Mouse (Mus musculus) forebrain, postnatal 0 days (tissue): ENCODE measurements at regions not wholly inside any gene's neighbourhood (a gene's known extent, or its start where the extent isn't known, plus 50 kb on each side); places are given as distances from the start of the nearest gene placed in this dataset.

Source experiments
- ATAC-seq: fragments of 200-750 bp; cut with Nextera tagmentation; 2 replicates; pipeline ENCODE4 v1.8.0; 2017; ENCODE audit warnings: mild to moderate bottlenecking, moderate library complexity
- DNase-seq: peaks from one replicate; pipeline ENCODE4 v3.0.0-alpha.2; 2015
- H3K27ac ChIP-seq: fragments of 300-500 bp; sonication (generic); 2 replicates; pipeline ENCODE4 v1.5.1; 2014; ENCODE audit warnings: low read depth, mild to moderate bottlenecking, antibody characterized with exemption, low read length, moderate library complexity, mixed read lengths
- H3K27me3 ChIP-seq: fragments of 300-500 bp; sonication (generic); 2 replicates; pipeline ENCODE4 v1.6.1; 2014; ENCODE audit warnings: mild to moderate bottlenecking, low read length, mixed read lengths; ENCODE audit not compliant: insufficient read depth
- H3K36me3 ChIP-seq: fragments of 300-500 bp; sonication (generic); 2 replicates; pipeline ENCODE4 v1.6.1; 2014; ENCODE audit warnings: mild to moderate bottlenecking, moderate library complexity; ENCODE audit not compliant: insufficient read depth
- H3K4me1 ChIP-seq: fragments of 300-500 bp; sonication (generic); 2 replicates; pipeline ENCODE4 v1.6.1; 2014; ENCODE audit warnings: antibody characterized with exemption; ENCODE audit not compliant: insufficient read depth
- H3K4me2 ChIP-seq: fragments of 300-500 bp; sonication (generic); 2 replicates; pipeline ENCODE4 v1.6.1; 2014; ENCODE audit warnings: low read depth, mild to moderate bottlenecking, moderate library complexity
- H3K4me3 ChIP-seq: fragments of 300-500 bp; sonication (generic); 2 replicates; pipeline ENCODE4 v1.5.1; 2014; ENCODE audit warnings: low read depth, low read length, mixed read lengths
- H3K9ac ChIP-seq: fragments of 300-500 bp; sonication (generic); 2 replicates; pipeline ENCODE4 v1.6.1; 2014; ENCODE audit warnings: mild to moderate bottlenecking
- H3K9me3 ChIP-seq: fragments of 300-500 bp; sonication (generic); 2 replicates; pipeline ENCODE4 v1.6.1; 2016; ENCODE audit warnings: low read length
- CTCF ChIP-seq: sonication (generic); IDR thresholded peaks from 2 replicates; pipeline ENCODE4 v1.5.1; 2016; ENCODE audit warnings: antibody characterized with exemption, control low read depth, low read depth
- WGBS: fragments of 180-500 bp; shearing (Covaris S2); extraction: QIAGEN DNeasy Blood & Tissue Kit; methylation state at CpG from one replicate; pipeline ENCODE4 v1.1.7; 2014; 5-methylcytosine and 5-hydroxymethylcytosine counted together

DNA sequence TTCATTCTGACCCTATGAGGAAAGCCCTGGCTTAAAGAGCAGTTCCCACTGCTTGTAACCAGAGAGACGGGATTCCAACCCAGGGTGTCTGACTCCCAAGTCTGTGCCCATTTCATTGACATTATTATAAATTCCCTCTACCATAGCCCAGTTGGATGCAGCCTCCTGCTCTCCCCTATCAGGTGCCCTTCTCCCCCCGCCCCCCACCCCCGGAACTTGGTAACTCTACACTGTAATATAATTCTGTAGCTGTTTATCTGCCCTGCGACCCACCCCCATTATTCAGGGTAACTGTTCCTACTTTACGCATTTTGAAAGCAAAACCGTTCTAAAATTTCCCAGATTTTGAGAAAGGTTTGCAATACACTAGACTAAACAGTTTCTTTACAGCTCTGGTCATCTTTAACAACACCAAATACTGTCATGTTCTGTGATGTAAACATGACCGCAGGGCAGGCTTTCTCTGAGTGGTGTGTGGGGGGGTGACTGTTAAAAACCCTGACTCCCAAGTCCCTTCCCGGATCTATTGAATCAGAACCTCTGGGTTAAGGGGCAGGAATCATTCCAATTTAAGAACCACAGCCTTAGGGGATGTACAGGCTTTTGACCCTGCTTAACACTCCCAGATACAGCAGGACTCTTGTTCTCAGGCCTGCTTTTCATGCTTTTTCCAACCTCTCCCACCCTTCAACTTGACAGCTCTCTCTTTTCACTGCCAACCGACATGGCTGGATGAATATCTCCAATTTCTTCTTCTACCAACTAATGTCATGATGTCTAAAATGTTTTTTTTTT is 283.8 kb downstream of the Dhx15 start:
- no peaks in the 10 kb centered on the region for H3K4me1 ChIP-seq
- H3K9me3 ChIP-seq, result no peaks in the 10 kb centered on the region
- no peak overlapping the region for H3K4me3 ChIP-seq
- DNase-seq (no peak), ATAC-seq (no peak)
- no peaks in the 10 kb centered on the region for H3K36me3 ChIP-seq
- WGBS, result 86% methylated on average over 9 of the region's 9 CpGs
- no peak overlapping the region for H3K9ac ChIP-seq
- no peak overlapping the region for H3K4me2 ChIP-seq
- no peak for TF ChIP-seq CTCF
- H3K27me3 ChIP-seq, result no peaks in the 10 kb centered on the region
- H3K27ac ChIP-seq, result no peak overlapping the region

- Histone ChIP-seq H3K4me1 (no peaks in the 10 kb centered on the region), H3K9me3 (no peaks in the 10 kb centered on the region), H3K9ac (no peak overlapping the region), H3K36me3 (no peaks in the 10 kb centered on the region), H3K27ac (no peak overlapping the region), H3K4me2 (no peak overlapping the region), H3K4me3 (no peak overlapping the region), H3K27me3 (no peaks in the 10 kb centered on the region)
- 73% methylated on average over 8 of the region's 8 CpGs for WGBS
- no peak for ATAC-seq
- no peak for DNase-seq
- TF ChIP-seq CTCF, result no peak
These were observed 296.2 kb downstream of the Dhx15 start for GRCm38 (mm10) chr5:51894159-51894558.

GRCm38 (mm10) chr5:51891341-51891740 is 299.0 kb downstream of the Dhx15 start:
- Histone ChIP-seq H3K4me1 (no peaks in the 10 kb centered on the region), H3K4me3 (no peak overlapping the region), H3K9me3 (no peaks in the 10 kb centered on the region), H3K4me2 (no peak overlapping the region), H3K9ac (no peak overlapping the region), H3K27ac (no peak overlapping the region), H3K36me3 (no peaks in the 10 kb centered on the region), H3K27me3 (no peaks in the 10 kb centered on the region)
- no peak for TF ChIP-seq CTCF
- 44% methylated on average over 4 of the region's 4 CpGs for WGBS
- no peak for ATAC-seq
- DNase-seq, result no peak

DNA sequence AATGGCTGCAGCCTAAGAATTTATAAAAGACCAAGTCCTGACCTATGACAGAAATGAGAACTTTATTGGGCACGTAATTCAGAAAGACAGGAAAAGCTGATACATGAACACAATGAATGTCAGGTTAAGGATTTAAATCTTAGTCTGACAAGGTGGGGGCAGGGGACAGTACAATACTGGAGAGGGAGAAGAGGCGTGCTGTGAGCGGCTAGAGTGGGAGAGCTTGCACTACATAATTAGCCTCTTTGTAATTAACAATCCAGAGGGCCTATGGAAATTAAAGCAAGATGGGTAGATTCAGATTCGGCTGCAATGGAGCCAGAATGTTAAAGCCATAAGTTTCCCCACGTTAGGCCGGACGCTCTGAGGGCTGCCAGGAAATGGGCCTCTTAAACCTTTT is 301.9 kb downstream of the Dhx15 start:
- Histone ChIP-seq H3K4me3 (no peak overlapping the region), H3K27me3 (no peaks in the 10 kb centered on the region), H3K9me3 (no peaks in the 10 kb centered on the region), H3K9ac (no peak overlapping the region), H3K4me1 (no peaks in the 10 kb centered on the region), H3K27ac (no peak overlapping the region), H3K4me2 (no peak overlapping the region), H3K36me3 (no peaks in the 10 kb centered on the region)
- DNase-seq (no peak), ATAC-seq (no peak)
- no peak for TF ChIP-seq CTCF
- 24% methylated on average over 7 of the region's 7 CpGs for WGBS

DNA sequence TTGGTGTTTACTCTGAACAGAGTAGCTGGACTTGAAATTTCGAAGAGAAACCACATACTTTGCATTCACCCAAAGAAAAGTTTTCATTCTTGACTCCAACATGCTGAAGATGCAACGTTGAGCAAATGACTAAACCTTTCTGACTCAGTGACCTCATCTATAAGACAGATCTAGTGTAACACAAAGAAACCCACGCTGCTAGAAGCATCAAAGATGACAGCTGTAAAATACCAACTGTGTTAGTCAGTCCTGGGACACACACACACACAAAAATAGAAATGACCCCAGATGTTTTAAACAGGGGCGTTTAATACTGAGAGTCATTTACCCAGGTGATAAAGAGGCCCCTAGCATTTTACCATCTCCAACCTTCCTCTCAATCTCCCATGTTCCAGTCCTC is 307.7 kb downstream of the Dhx15 start:
- H3K27ac ChIP-seq, result no peak overlapping the region
- no peak overlapping the region for H3K9ac ChIP-seq
- ATAC-seq (no peak), DNase-seq (no peak)
- H3K4me2 ChIP-seq, result no peak overlapping the region
- no peaks in the 10 kb centered on the region for H3K27me3 ChIP-seq
- H3K4me1 ChIP-seq, result no peaks in the 10 kb centered on the region
- no peaks in the 10 kb centered on the region for H3K9me3 ChIP-seq
- H3K36me3 ChIP-seq, result no peaks in the 10 kb centered on the region
- no peak overlapping the region for H3K4me3 ChIP-seq
- no peak for TF ChIP-seq CTCF
- 74% methylated on average over 4 of the region's 4 CpGs for WGBS

GRCm38 (mm10) chr5:51882173-51882572 is 308.1 kb downstream of the Dhx15 start:
- no peak overlapping the region for H3K9ac ChIP-seq
- 85% methylated on average over 3 of the region's 3 CpGs for WGBS
- H3K27me3 ChIP-seq, result no peaks in the 10 kb centered on the region
- no peak for ATAC-seq
- no peak for DNase-seq
- no peak overlapping the region for H3K4me3 ChIP-seq
- TF ChIP-seq CTCF, result no peak
- H3K4me2 ChIP-seq, result no peak overlapping the region
- H3K9me3 ChIP-seq, result no peaks in the 10 kb centered on the region
- no peaks in the 10 kb centered on the region for H3K36me3 ChIP-seq
- H3K4me1 ChIP-seq, result no peaks in the 10 kb centered on the region
- H3K27ac ChIP-seq, result no peak overlapping the region

GRCm38 (mm10) chr5:51876846-51877245 is 309.3 kb upstream of the Ppargc1a start:
- no peaks in the 10 kb centered on the region for H3K4me1 ChIP-seq
- no peaks in the 10 kb centered on the region for H3K9me3 ChIP-seq
- no peak overlapping the region for H3K4me2 ChIP-seq
- no peaks in the 10 kb centered on the region; the same call in 1 of the 2 replicates for H3K36me3 ChIP-seq
- no peaks in the 10 kb centered on the region for H3K27me3 ChIP-seq
- H3K9ac ChIP-seq, result no peak overlapping the region
- DNase-seq (no peak), ATAC-seq (no peak)
- 91% methylated on average over 2 of the region's 2 CpGs for WGBS
- H3K4me3 ChIP-seq, result no peak overlapping the region
- no peak for TF ChIP-seq CTCF
- no peak overlapping the region for H3K27ac ChIP-seq
